Mouse (Mus musculus): ENCODE measurements around the gene Osbpl2.

The Osbpl2 gene

GRCm38 (mm10) chr2:180104659-180105377 lies 14.3 kb upstream of the Osbpl2 start:
- DNase-seq (ENCODE audit: low read depth in 2 of 2, low spot score in 2 of 2) = no peak

- DNase-seq (ENCODE audit: low read depth in 2 of 2, low spot score in 2 of 2) = no peak
Measured at GRCm38 (mm10) chr2:180105441-180106190, 13.5 kb upstream of the Osbpl2 start.

GRCm38 (mm10) chr2:180107081-180107480 lies 12.0 kb upstream of the Osbpl2 start:
- DNase-seq (ENCODE audit: low read depth in 2 of 2, low spot score in 2 of 2) = no peak

DNA sequence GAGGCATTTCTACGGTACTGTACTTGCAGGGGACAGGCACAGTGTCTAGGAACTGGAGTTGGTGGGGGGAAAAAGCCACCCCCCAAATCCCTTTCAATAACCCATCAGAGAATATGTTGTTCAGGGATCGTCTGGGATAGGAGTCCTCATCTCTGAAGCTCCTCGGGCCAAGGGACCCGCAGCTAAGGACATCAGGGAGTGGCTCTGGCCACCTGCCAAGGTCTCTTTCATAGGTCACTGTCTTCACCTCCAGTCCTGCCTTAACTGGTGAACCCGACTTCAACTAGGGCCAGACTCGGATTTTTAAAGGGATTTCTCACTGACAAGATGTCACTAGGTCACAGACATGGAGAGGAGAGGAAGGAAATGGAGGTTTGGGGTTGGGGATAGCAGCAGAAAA lies 10.8 kb upstream of the Osbpl2 start:
- no peak for DNase-seq (ENCODE audit: low read depth in 2 of 2, low spot score in 2 of 2)

DNA sequence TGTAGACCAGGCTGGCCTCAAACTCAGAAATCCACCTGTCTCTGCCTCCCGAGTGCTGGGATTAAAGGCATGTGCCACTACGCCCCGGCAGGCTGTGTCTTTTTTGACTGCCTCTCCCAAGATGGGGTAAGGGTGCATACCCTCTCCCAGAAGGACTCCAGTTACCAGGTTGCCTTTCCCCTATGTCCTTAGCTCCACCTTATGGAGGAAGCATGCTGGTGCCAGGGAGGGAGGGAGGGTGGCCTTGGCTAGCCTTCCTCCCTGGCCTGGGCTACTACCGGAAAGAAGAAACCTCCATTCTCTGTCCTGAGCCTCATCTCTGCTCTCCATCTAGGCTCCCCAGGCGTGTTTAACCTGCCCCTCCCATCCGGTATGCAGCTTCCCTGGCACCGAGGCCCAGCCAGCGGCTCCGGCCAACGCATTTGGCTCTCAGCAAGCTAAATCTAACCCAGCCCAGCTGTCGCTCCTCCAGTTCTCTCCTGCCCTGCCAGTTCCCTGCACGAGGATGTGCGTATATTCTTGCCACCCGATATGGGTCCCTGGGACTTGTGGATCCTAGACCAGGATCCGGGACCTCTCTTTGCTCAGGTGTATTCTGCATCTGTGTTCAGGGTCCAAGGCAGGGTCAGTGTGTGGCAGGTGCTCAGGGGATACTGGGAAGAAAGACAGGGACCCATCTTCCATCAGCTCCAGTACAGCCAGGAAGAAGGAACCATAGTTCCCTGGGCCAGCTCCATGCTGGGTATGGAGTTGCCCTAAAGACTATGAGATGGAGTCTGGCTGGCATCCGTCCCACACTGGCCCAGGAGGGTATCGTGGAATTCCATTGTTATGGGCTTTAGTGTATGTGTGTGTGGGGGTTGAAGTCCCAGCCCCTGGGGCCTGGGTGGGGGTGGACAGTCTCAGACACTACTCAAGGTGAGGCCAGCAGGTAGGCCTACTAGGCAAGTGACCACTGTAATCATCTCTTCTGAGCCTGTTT lies 4.9 kb upstream of the Osbpl2 start:
- DNase-seq (ENCODE audit: low read depth in 2 of 2, low spot score in 2 of 2) = no peak

DNA sequence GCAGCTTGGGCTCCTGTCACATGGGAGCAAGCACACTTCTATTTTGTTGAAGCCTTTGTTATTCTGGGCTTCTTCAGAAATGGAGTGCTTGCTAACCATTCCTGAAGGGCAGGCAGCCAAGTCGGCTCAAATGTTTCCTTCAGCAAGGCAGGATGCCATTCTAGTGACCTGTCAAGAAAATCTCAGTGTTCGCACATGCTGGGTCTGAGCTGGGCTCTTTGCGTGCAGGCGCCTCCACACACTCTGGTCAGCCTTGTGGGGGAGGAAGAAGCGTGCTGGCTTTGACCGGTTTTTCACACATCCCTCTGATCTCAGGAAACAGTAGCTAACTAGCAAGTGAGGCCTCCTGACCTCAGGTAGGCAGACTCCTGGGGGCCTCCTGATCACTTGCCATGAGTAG lies 3.8 kb upstream of the Osbpl2 start:
- DNase-seq (ENCODE audit: low read depth in 2 of 2, low spot score in 2 of 2) = no peak

DNA sequence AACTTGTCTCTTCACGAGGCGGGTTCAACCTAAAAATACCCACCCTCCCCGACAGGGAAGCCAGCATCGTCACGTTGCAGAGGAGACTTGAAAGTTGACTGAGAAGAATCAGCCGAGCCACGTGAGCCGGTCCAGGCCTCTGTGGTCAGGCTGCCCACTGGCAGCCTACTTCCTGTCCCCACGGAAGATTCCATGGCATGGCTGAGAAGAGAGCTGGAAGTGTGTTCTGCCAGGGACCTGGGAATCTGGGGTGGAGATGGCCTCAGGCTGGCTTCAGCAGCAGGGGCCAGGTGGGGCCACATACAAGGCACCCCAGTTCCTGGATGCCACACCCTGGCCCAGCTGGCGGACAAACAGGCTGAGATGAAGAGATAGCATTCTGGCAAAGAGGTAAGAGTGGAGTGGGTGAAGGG lies 3.0 kb upstream of the Osbpl2 start:
- no peak for DNase-seq (ENCODE audit: low read depth in 2 of 2, low spot score in 2 of 2)

DNA sequence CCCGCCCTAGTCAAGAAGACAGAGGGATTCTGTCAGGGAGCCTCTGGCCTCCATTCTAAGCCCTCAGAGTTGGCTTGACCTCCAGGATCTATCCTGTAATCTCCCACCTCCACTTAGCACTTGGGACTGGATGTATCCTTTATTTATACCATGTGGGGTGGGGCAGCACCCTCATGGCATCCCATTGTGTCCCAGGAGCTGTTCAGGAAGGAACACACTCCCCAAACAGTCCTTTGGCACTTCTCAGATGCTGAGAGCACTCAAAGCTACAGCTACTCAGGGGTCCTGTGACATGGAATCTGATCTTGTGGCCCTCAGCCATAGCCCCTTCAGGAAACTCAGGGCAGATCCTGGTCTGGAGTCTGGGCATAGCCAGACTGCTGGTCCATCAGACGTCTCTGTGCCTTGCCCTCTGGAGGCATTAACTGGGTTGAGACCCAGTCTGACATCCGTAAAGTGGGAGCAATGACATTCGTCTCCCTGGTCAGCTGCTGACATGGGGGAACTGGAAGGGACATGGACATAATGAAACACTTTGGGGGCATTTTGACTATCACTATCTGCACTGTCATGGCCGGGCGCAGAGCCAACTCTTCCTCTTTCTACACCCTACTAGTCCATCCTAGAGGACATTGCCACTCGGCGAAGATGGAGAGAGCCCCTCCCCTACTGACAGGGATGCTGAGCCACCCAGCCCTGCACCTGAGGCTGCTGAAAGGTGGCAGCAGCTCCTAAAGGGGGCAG lies 2.2 kb upstream of the Osbpl2 start:
- DNase-seq (ENCODE audit: low read depth in 2 of 2, low spot score in 2 of 2) = no peak

- DNase-seq (ENCODE audit: low read depth in 2 of 2, low spot score in 2 of 2) = no peak
Measured at GRCm38 (mm10) chr2:180117485-180118194, 1.5 kb upstream of the Osbpl2 start.

DNA sequence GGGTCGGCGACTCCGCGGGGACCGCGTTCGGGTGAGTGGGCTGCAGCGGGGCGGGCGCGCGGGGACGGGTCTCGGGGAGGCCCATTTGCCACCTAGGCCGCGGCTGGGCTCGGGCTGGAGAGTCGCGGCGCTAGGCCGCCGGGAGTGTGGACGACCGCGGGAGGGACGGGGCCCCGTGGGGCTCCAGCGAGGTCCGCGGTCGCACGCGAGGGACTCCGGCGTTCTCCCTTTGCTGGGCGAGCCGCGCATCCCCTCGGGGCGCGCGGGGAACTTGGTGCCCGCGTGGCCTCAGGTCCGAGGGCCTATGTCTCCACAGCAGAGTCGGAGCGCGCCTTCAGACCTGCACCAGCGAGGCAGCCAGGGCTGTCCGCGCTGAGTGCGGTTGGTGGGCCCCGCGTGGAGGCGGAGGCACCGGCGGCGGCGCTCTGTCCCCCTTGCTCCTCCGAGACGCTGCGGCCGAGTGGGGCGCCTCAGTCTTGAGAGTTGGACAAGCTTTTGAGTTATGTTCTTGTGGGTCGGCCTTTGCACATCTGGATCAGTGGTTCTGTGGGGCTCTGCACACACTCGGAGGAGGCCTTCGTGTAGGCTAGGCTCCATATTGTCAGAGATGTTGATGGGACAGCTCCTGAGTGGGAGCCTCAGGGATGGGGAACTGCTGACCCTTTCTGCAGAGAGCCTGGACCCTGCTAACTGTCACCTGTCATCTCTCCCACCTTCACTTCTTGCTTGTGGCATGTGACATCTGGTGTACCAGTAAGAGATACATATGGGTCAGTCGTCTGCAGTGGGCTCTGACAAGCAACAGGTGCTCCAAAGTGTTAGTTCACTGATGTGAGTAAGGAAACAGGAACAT lies 559 bp downstream of the Osbpl2 start:
- no peak for DNase-seq (ENCODE audit: low read depth in 2 of 2, low spot score in 2 of 2)

GRCm38 (mm10) chr2:180120292-180120761 lies 1.2 kb downstream of the Osbpl2 start:
- no peak for DNase-seq (ENCODE audit: low read depth in 2 of 2, low spot score in 2 of 2)

DNA sequence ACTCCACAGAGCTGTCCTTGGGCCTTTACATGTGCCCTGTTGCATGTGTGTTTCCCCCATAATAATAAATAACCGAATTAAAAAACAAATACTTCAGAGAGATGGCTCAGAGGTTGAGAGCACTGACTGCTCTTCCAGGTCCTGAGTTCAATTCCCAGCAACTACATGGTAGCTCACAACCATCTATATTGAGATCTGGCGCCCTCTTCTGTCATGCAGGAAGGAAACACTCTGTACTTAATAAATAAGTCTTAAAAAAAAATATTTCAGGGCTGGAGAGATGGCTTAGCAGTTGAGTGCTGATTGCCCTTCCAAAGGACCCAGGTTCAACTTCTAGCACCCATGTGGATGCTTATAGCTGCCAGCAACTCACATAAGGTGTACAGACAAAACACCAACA lies 5.1 kb downstream of the Osbpl2 start:
- no peak for DNase-seq (ENCODE audit: low read depth in 2 of 2, low spot score in 2 of 2)

DNA sequence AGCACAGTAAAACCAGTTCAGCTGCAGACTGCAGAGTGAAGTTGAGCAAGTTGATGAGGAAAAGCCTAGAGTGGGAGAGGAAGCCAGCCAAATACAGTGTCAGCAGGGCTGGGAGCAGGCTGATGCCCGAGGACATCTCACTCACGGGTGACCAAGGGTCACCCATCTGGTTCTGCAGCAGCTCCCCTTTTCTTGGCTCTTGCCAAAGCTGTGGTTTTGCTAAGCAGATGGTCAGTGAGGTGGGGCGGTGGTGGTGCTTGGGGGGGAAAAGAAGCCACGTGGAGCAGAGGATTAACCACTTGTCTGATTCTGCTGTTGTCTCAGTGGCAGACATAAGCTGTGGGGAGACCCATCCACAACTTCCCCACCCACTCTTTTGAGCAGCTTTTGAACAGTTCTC lies 7.1 kb downstream of the Osbpl2 start:
- DNase-seq (ENCODE audit: low read depth in 2 of 2, low spot score in 2 of 2) = no peak

DNA sequence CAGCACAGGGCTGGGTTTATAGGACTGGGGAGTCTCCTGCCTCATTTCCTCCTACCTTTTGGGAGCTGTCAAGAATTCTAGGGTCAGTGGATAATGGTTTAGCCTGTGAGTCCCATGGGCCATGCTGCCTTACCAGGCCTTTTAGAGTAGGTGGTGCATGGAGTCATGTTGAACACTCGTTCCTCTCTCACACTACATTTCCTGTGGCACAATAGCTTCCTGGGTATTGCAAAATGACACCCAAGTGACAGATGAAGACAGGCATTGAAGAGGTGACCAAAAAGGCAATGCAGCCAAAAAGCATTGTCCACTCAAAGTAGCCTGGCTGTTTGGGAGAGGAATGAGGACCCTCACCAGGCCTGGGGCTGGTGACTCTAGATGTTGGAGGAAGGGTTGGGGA lies 8.6 kb downstream of the Osbpl2 start:
- DNase-seq (ENCODE audit: low read depth in 2 of 2, low spot score in 2 of 2) = no peak

DNA sequence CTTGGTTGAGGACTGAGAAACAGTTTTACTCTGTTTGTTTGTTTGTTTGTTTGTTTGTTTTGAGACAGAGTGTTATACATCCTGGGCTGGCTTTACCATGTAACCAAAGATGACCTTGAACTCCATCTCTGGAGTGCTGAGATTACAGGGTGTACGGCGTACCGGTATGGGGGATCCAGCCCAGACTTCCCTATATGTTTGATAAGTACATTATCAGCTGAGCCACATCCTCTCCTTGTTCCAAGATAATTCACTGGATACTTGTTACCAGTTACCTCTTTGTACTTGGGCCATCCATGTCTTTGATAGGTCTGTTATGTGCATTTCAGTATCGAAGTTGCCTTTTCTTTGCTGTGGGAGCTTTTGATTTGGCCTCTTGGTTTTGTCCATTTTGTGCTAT lies 14.1 kb downstream of the Osbpl2 start:
- DNase-seq (ENCODE audit: low read depth in 2 of 2, low spot score in 2 of 2) = no peak

DNA sequence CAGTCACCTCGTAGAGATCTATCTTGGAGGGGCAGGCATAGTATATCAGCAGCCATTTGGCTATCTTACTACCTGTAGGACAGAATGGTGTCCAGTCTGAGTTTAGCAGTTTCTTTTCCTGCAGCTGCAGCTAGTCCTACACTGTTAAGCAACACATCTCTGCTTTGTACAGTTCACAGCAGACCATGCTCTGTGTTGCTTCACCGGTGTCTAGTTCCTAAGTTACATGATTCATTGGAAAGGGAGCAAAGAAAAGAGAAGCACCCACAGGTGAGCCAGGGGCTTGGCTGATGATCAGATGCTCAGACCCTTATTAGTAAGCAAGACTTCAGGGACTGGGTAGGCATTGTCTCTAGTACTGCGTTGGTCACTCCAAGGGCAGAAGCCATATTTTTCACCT lies 14.8 kb downstream of the Osbpl2 start:
- no peak for DNase-seq (ENCODE audit: low read depth in 2 of 2, low spot score in 2 of 2)

GRCm38 (mm10) chr2:180135414-180135813 lies 16.3 kb downstream of the Osbpl2 start:
- DNase-seq (ENCODE audit: low read depth in 2 of 2, low spot score in 2 of 2) = no peak

- no peak for DNase-seq (ENCODE audit: low read depth in 2 of 2, low spot score in 2 of 2)
Measured at GRCm38 (mm10) chr2:180146091-180146490, 27.0 kb downstream of the Osbpl2 start.

GRCm38 (mm10) chr2:180147379-180147778 lies 28.3 kb downstream of the Osbpl2 start:
- no peak for DNase-seq (ENCODE audit: low read depth in 2 of 2, low spot score in 2 of 2)

Data from CD8-positive naive resting alpha-beta T cell, adult 2 months (primary cell).